Mouse (Mus musculus): Measurements from ENCODE around the gene Poll. TPM values are rescaled to one million over a fixed set of nuclear protein-coding genes. Genes with fewer than 3 reads are reported as not detected.

Gene Poll
- polyA plus RNA-seq (2015; fragmentation: Nextera tagmentation; extraction: Ambion mirVana) = 14.5 and 16.1 TPM in 2 replicates

GRCm38 (mm10) chr19:45560153-45560890, at the start of gene Poll, which contains the start of gene Gm17018:
Gene Poll (minus strand): TSS chr19:45560531.
Gene Gm17018 (plus strand): TSS chr19:45560615.
- peak within 1 kb of the TSS; percentile 56 for H3K27ac ChIP-seq
- H3K27me3 ChIP-seq = no peaks in the 10 kb centered on the region
- H3K36me3 ChIP-seq = peaks cover 22% of the 10 kb centered on the region
- H3K4me1 ChIP-seq = peaks cover 25% of the 10 kb centered on the region
- H3K4me2 ChIP-seq (replicated peaks) = peak within 1 kb of the TSS; percentile 83
- H3K4me3 ChIP-seq = peak within 1 kb of the TSS; percentile 60
- WGBS = under 1% methylated on average over 35 of the region's 35 CpGs
- H3K9me3 ChIP-seq = no peaks in the 10 kb centered on the region
- ATAC-seq (ENCODE audit: low FRiP score, low read depth) = peak; percentile 88
- H3K9ac ChIP-seq = peak within 1 kb of the TSS; percentile 76

GRCm38 (mm10) chr19:45608648-45609339, 48.5 kb upstream of the Poll start:
- H3K4me3 ChIP-seq = no peak overlapping the region
- no peak overlapping the region for H3K27ac ChIP-seq
- H3K27me3 ChIP-seq = no peaks in the 10 kb centered on the region
- peaks cover 8% of the 10 kb centered on the region; the same call in 1 of the 2 replicates for H3K36me3 ChIP-seq
- H3K4me2 ChIP-seq (replicated peaks) = no peak overlapping the region
- no peak for ATAC-seq (ENCODE audit: low FRiP score, low read depth)
- 86% methylated on average over 13 of the region's 13 CpGs for WGBS
- H3K9me3 ChIP-seq = no peaks in the 10 kb centered on the region
- H3K4me1 ChIP-seq = peaks cover 13% of the 10 kb centered on the region
- H3K9ac ChIP-seq = no peak overlapping the region

- Histone ChIP-seq H3K36me3 (peaks cover 11% of the 10 kb centered on the region), H3K4me3 (no peak overlapping the region), H3K27me3 (no peaks in the 10 kb centered on the region), H3K27ac (peak overlapping the region; percentile 11; the same call in 1 of the 2 replicates), H3K4me1 (peaks cover 13% of the 10 kb centered on the region), H3K4me2 (replicated peaks) (no peak overlapping the region), H3K9me3 (no peaks in the 10 kb centered on the region), H3K9ac (no peak overlapping the region)
- no peak; the same call in 1 of the 2 replicates for ATAC-seq (ENCODE audit: low FRiP score, low read depth)
- WGBS = 31% methylated on average over 7 of the region's 7 CpGs
Measured at GRCm38 (mm10) chr19:45607479-45607878, 47.1 kb upstream of the Poll start.

GRCm38 (mm10) chr19:45606701-45607100, 46.4 kb upstream of the Poll start:
- Histone ChIP-seq H3K4me3 (no peak overlapping the region), H3K27ac (no peak overlapping the region), H3K27me3 (no peaks in the 10 kb centered on the region), H3K9me3 (no peaks in the 10 kb centered on the region), H3K36me3 (peaks cover 17% of the 10 kb centered on the region), H3K9ac (no peak overlapping the region; the same call in 1 of the 2 replicates), H3K4me1 (peaks cover 13% of the 10 kb centered on the region), H3K4me2 (replicated peaks) (no peak overlapping the region)
- WGBS = 92% methylated on average over 4 of the region's 4 CpGs
- ATAC-seq (ENCODE audit: low FRiP score, low read depth) = no peak

- Histone ChIP-seq H3K9ac (no peak overlapping the region), H3K9me3 (no peaks in the 10 kb centered on the region), H3K4me3 (no peak overlapping the region), H3K4me2 (replicated peaks) (no peak overlapping the region), H3K36me3 (peaks cover 19% of the 10 kb centered on the region), H3K27me3 (no peaks in the 10 kb centered on the region), H3K27ac (no peak overlapping the region), H3K4me1 (peaks cover 7% of the 10 kb centered on the region)
- ATAC-seq (ENCODE audit: low FRiP score, low read depth) = no peak
- 81% methylated on average over 5 of the region's 5 CpGs for WGBS
Measured at GRCm38 (mm10) chr19:45602606-45603005, 42.3 kb upstream of the Poll start.

- H3K27ac ChIP-seq = no peak overlapping the region
- peaks cover 8% of the 10 kb centered on the region; the same call in 1 of the 2 replicates for H3K4me1 ChIP-seq
- WGBS = 82% methylated on average over 4 of the region's 4 CpGs
- no peaks in the 10 kb centered on the region for H3K27me3 ChIP-seq
- no peak overlapping the region for H3K4me2 ChIP-seq (replicated peaks)
- H3K36me3 ChIP-seq = peaks cover 16% of the 10 kb centered on the region
- no peak overlapping the region for H3K4me3 ChIP-seq
- no peak for ATAC-seq (ENCODE audit: low FRiP score, low read depth)
- H3K9me3 ChIP-seq = no peaks in the 10 kb centered on the region
- no peak overlapping the region for H3K9ac ChIP-seq
Measured at GRCm38 (mm10) chr19:45597106-45597505, 36.8 kb upstream of the Poll start.

GRCm38 (mm10) chr19:45596434-45596833, 36.1 kb upstream of the Poll start:
- ATAC-seq (ENCODE audit: low FRiP score, low read depth) = no peak
- no peak overlapping the region for H3K4me2 ChIP-seq (replicated peaks)
- H3K27me3 ChIP-seq = no peaks in the 10 kb centered on the region
- H3K27ac ChIP-seq = no peak overlapping the region
- peaks cover 18% of the 10 kb centered on the region for H3K36me3 ChIP-seq
- no peak overlapping the region for H3K9ac ChIP-seq
- no peaks in the 10 kb centered on the region for H3K9me3 ChIP-seq
- no peak overlapping the region for H3K4me3 ChIP-seq
- WGBS = 76% methylated on average over 6 of the region's 6 CpGs
- peaks cover 8% of the 10 kb centered on the region; the same call in 1 of the 2 replicates for H3K4me1 ChIP-seq

- ATAC-seq (ENCODE audit: low FRiP score, low read depth) = no peak
- 35% methylated on average over 7 of the region's 7 CpGs for WGBS
- no peak overlapping the region for H3K4me3 ChIP-seq
Measured at GRCm38 (mm10) chr19:45596019-45596418, 35.7 kb upstream of the Poll start.

GRCm38 (mm10) chr19:45595481-45595880, 35.1 kb upstream of the Poll start:
- H3K27me3 ChIP-seq = no peaks in the 10 kb centered on the region
- H3K9ac ChIP-seq = no peak overlapping the region
- H3K27ac ChIP-seq = no peak overlapping the region
- H3K4me3 ChIP-seq = no peak overlapping the region
- H3K36me3 ChIP-seq = peaks cover 23% of the 10 kb centered on the region
- no peak overlapping the region for H3K4me2 ChIP-seq (replicated peaks)
- H3K4me1 ChIP-seq = peaks cover 8% of the 10 kb centered on the region; the same call in 1 of the 2 replicates
- no peaks in the 10 kb centered on the region for H3K9me3 ChIP-seq
- 87% methylated on average over 6 of the region's 6 CpGs for WGBS
- ATAC-seq (ENCODE audit: low FRiP score, low read depth) = no peak

More at GRCm38 (mm10) chr19:45596019-45596418, 35.7 kb upstream of the Poll start:
- no peak overlapping the region for H3K27ac ChIP-seq
- H3K9ac ChIP-seq = 0 out of 2 replicates have a peak overlapping the region, but pooled peaks have one; percentile 45
- H3K4me1 ChIP-seq = peaks cover 8% of the 10 kb centered on the region; the same call in 1 of the 2 replicates
- H3K4me2 ChIP-seq (replicated peaks) = no peak overlapping the region
- no peaks in the 10 kb centered on the region for H3K9me3 ChIP-seq
- H3K36me3 ChIP-seq = peaks cover 20% of the 10 kb centered on the region
- H3K27me3 ChIP-seq = no peaks in the 10 kb centered on the region

GRCm38 (mm10) chr19:45594079-45594478, 33.7 kb upstream of the Poll start:
- H3K4me3 ChIP-seq = no peak overlapping the region
- H3K9ac ChIP-seq = no peak overlapping the region
- no peak overlapping the region for H3K27ac ChIP-seq
- 89% methylated on average over 7 of the region's 7 CpGs for WGBS
- H3K4me2 ChIP-seq (replicated peaks) = no peak overlapping the region
- H3K36me3 ChIP-seq = peaks cover 22% of the 10 kb centered on the region
- peaks cover 8% of the 10 kb centered on the region; the same call in 1 of the 2 replicates for H3K4me1 ChIP-seq
- no peaks in the 10 kb centered on the region for H3K27me3 ChIP-seq
- H3K9me3 ChIP-seq = no peaks in the 10 kb centered on the region
- ATAC-seq (ENCODE audit: low FRiP score, low read depth) = no peak

- H3K9ac ChIP-seq = no peak overlapping the region
- ATAC-seq (ENCODE audit: low FRiP score, low read depth) = no peak
Measured at GRCm38 (mm10) chr19:45592916-45593315, 32.6 kb upstream of the Poll start.

GRCm38 (mm10) chr19:45591704-45592103, 31.4 kb upstream of the Poll start:
- no peak for ATAC-seq (ENCODE audit: low FRiP score, low read depth)
- no peak overlapping the region for H3K4me2 ChIP-seq (replicated peaks)
- no peaks in the 10 kb centered on the region for H3K27me3 ChIP-seq
- no peaks in the 10 kb centered on the region for H3K9me3 ChIP-seq
- H3K4me1 ChIP-seq = peaks cover 8% of the 10 kb centered on the region; the same call in 1 of the 2 replicates
- peaks cover 35% of the 10 kb centered on the region for H3K36me3 ChIP-seq
- 90% methylated on average over 7 of the region's 7 CpGs for WGBS
- no peak overlapping the region for H3K4me3 ChIP-seq
- H3K27ac ChIP-seq = no peak overlapping the region
- H3K9ac ChIP-seq = no peak overlapping the region

More at GRCm38 (mm10) chr19:45592916-45593315, 32.6 kb upstream of the Poll start:
- H3K4me3 ChIP-seq = no peak overlapping the region
- H3K27ac ChIP-seq = no peak overlapping the region
- H3K36me3 ChIP-seq = peaks cover 29% of the 10 kb centered on the region
- no peaks in the 10 kb centered on the region for H3K27me3 ChIP-seq
- peaks cover 8% of the 10 kb centered on the region; the same call in 1 of the 2 replicates for H3K4me1 ChIP-seq
- no peaks in the 10 kb centered on the region for H3K9me3 ChIP-seq
- WGBS = 85% methylated on average over 9 of the region's 9 CpGs
- no peak overlapping the region for H3K4me2 ChIP-seq (replicated peaks)
